Mouse (Mus musculus) olfactory bulb, adult 2 months (tissue): ENCODE measurements around the gene Pigw. TPM values are rescaled to one million over a fixed set of nuclear protein-coding genes. Genes with fewer than 3 reads are reported as not detected.
A peak's percentile ranks its signal among the peaks of the same experiment; 100 is the strongest.
"Not testable (repeated sequence)": the region's sequence is repeated elsewhere in the genome, so short reads cannot be mapped to it uniquely, and the experiment has no call there.

Experiments used
- H3K27ac ChIP-seq: fragments of 200-500 bp; 2 replicates; pipeline ENCODE4 v1.5.1; 2012; ENCODE audit warnings: low read depth, low read length; ENCODE audit not compliant: insufficient read depth
- H3K4me1 ChIP-seq: fragments of 200-500 bp; 2 replicates; pipeline ENCODE4 v1.6.1; 2012; ENCODE audit warnings: low read length; ENCODE audit not compliant: control insufficient read depth, insufficient read depth
- H3K4me3 ChIP-seq: fragments of 200-500 bp; 2 replicates; pipeline ENCODE4 v1.5.1; 2012; ENCODE audit warnings: mild to moderate bottlenecking, low read depth, low read length, moderate library complexity; ENCODE audit not compliant: insufficient read depth
- CTCF ChIP-seq: fragments of 200-500 bp; IDR thresholded peaks from 2 replicates; pipeline ENCODE4 v1.5.1; 2012; ENCODE audit warnings: low read depth, mild to moderate bottlenecking, low read length, moderate library complexity; ENCODE audit not compliant: insufficient read depth
- POLR2A ChIP-seq: fragments of 200-500 bp; IDR thresholded peaks from 2 replicates; pipeline ENCODE4 v1.6.1; 2012; ENCODE audit warnings: mild to moderate bottlenecking, low read depth, low read length, moderate library complexity; ENCODE audit not compliant: insufficient read depth
- WGBS: fragments of 180-500 bp; shearing (Covaris S2); methylation state at CpG from one replicate; pipeline ENCODE4 v1.1.7; 2018; 5-methylcytosine and 5-hydroxymethylcytosine counted together
- polyA plus RNA-seq: library from polyadenylated mRNA; stranded (reverse); fragments of >200 nt; gene quantifications from 2 replicates; pipeline ENCODE4 v1.2.4, GENCODE M21; 2012; ENCODE audit warnings: low replicate concordance; ENCODE audit not compliant: missing spikeins, insufficient read depth, insufficient read length

Pigw gene
- polyA plus RNA-seq, 1 experiment, result not detected

GRCm38 (mm10) chr11:84839330-84839729, 40.8 kb downstream of the Pigw start:
- WGBS, result 98% methylated on average over 2 of the region's 2 CpGs
- no peak overlapping the region for H3K27ac ChIP-seq
- no peak overlapping the region for H3K4me3 ChIP-seq
- no peaks in the 10 kb centered on the region for H3K4me1 ChIP-seq
- TF ChIP-seq CTCF (no peak), POLR2A (no peak)

- H3K4me1 ChIP-seq, result not testable (repeated sequence)
- Histone ChIP-seq H3K27ac (peak overlapping the region; percentile 65; the same call in 1 of the 2 replicates), H3K4me3 (0 out of 2 replicates have a peak overlapping the region, but pooled peaks have one; percentile 59)
- WGBS, result 81% methylated on average over 11 of the region's 11 CpGs
Observed at GRCm38 (mm10) chr11:84829495-84829894, 50.6 kb downstream of the Pigw start.

DNA sequence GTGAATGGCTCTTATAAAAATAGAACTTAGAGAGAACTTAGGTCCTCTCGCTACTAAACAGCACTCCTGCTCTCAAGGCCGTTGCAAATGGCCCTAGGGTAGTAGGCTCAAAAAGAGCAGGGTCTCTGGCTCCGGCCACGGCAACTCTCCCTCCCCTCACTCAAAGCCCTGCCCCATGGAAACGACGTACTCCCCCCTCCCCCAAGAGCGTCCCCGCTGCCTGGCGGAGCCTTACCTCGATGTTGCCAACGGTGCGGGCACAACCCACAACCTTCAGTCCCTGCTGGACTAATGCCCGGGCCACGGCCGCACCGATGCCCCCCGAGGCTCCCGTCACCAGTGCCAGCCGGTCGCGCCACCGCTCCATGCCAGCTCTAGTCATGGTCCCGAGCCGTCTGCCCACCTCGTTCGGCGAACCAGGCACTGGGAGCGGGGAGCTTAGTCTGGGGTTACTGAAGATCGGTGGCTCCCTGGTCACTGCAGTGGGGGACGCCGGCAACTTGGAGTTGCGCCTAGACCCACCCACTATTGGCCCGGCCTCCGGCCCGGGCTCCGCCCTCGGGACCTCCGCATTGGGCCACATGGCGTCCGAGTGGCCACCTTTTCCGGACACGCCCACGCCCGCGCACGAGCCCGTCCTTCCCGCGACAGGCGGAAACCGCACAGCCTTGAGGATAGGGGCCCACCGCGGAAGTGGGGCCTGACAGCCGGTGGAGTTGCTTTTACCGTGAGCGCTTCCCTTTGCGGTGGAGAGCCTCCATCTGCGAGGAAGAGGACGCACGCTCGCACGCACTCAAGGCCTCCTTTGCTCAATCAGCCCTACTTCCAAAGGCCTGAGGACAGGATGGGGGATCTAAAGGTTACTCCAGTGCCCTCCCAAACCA, 51.3 kb downstream of the Pigw start, which contains the start of gene Dhrs11:
Gene Dhrs11, minus strand, starts transcription at position 479 of the 884 bp plus-strand sequence.
- H3K4me3 ChIP-seq, result peak within 1 kb of the TSS; percentile 59
- H3K27ac ChIP-seq, result peak within 1 kb of the TSS; percentile 65; the same call in 1 of the 2 replicates
- WGBS, result 4% methylated on average over 62 of the region's 62 CpGs
- H3K4me1 ChIP-seq, result peaks cover 9% of the 10 kb centered on the region
- 0 out of 2 replicates have a peak, but pooled peaks have one; percentile 31 for TF ChIP-seq POLR2A
- TF ChIP-seq CTCF, result no peak

GRCm38 (mm10) chr11:84827901-84828503, 52.1 kb downstream of the Pigw start:
- H3K27ac ChIP-seq, result no peak overlapping the region
- peaks cover 9% of the 10 kb centered on the region for H3K4me1 ChIP-seq
- H3K4me3 ChIP-seq, result no peak overlapping the region
- 60% methylated on average over 3 of the region's 3 CpGs for WGBS
- no peak for TF ChIP-seq POLR2A
- no peak for TF ChIP-seq CTCF

- no peak overlapping the region for H3K27ac ChIP-seq
Observed at GRCm38 (mm10) chr11:84827492-84827891, 52.6 kb downstream of the Pigw start.

More at GRCm38 (mm10) chr11:84827492-84827891, 52.6 kb downstream of the Pigw start:
- no peak for TF ChIP-seq CTCF
- no peak for TF ChIP-seq POLR2A
- no peak overlapping the region for H3K4me3 ChIP-seq
- H3K4me1 ChIP-seq, result peaks cover 9% of the 10 kb centered on the region

Other genes starting within 250 kb of the Pigw start
- not detected in 2 replicates for gene Mrm1, start 60.8 kb downstream of the Pigw start, polyA plus RNA-seq
- gene Dhrs11, start 51.3 kb downstream of the Pigw start, polyA plus RNA-seq, result not detected in 2 replicates
- gene Ggnbp2, start 9.5 kb downstream of the Pigw start, polyA plus RNA-seq, result 522 TPM in 1 of 2 replicates, not detected in the other
- gene Myo19, start 137 bp downstream of the Pigw start, polyA plus RNA-seq, result not detected in 2 replicates
- not detected in 2 replicates for gene Znhit3, start 36.1 kb upstream of the Pigw start, polyA plus RNA-seq
- gene Car4, start 77.5 kb upstream of the Pigw start, polyA plus RNA-seq, result not detected in 2 replicates